In genomic region chr5:84417062-84417879, GRCm38 (mm10) we compare ENCODE assay signal across 8 mouse cellular contexts. TPM values are rescaled to one million over a fixed set of nuclear protein-coding genes. Genes with fewer than 3 reads are reported as not detected.
DNase-seq lines count a peak whose midpoint lies in the region; ATAC-seq and TF ChIP-seq lines count a peak whose summit lies in the region.

Gene Epha5 (minus strand): TSS chr5:84417382.

- peak within 1 kb of the TSS; percentile 72 for H3K9ac ChIP-seq in hindbrain, postnatal 0 days (replicated peaks; ENCODE audit: low read length)

- H3K4me2 ChIP-seq in hindbrain, postnatal 0 days (ENCODE audit: low read depth, low read length): peak within 1 kb of the TSS; percentile 78

- H3K27ac ChIP-seq in hindbrain, postnatal 0 days: peak within 1 kb of the TSS; percentile 86

- peak within 1 kb of the TSS; percentile 81 for H3K4me3 ChIP-seq in hindbrain, postnatal 0 days (ENCODE audit: low read length)

- H3K9me3 ChIP-seq in hindbrain, postnatal 0 days (ENCODE audit: low read length): no peaks in the 10 kb centered on the region

- WGBS in hindbrain, postnatal 0 days: under 1% methylated on average over 61 of the region's 67 CpGs

- H3K36me3 ChIP-seq in hindbrain, postnatal 0 days (ENCODE audit: insufficient read depth, low read length): no peaks in the 10 kb centered on the region

- peak; percentile 81 for ATAC-seq in frontal cortex, adult (ENCODE audit: low TSS enrichment)
- ATAC-seq in hindbrain, postnatal 0 days: peak; percentile 95
- no peak for ATAC-seq in inflammation-experienced regulatory T-cells, adult 6 months

- H3K27me3 ChIP-seq in hindbrain, postnatal 0 days (ENCODE audit: insufficient read depth, low read length): no peaks in the 10 kb centered on the region

- H3K4me1 ChIP-seq in hindbrain, postnatal 0 days (ENCODE audit: insufficient read depth, low read length): no peaks in the 10 kb centered on the region

- DNase-seq in adrenal gland, adult 2 months: peak; percentile 73
- DNase-seq in cerebellum, adult 9-10 months: peak; percentile 32
- DNase-seq in hindbrain, postnatal 0 days (ENCODE audit: low spot score): peak; percentile 90
- DNase-seq in left cerebral cortex, adult 8-10 months (ENCODE audit: low spot score in 2 of 2): peak; percentile 66 to 88
- DNase-seq in lung, postnatal 4 days: peak; percentile 44 to 69
- DNase-seq in right cerebral cortex, adult 18-20 months: peak; percentile 93

- peak; percentile 39 for TF ChIP-seq CTCF in hindbrain, postnatal 0 days (IDR thresholded peaks at IDR 0.05; ENCODE audit: low read depth)

RNA-seq across cellular contexts. Expression of gene Epha5, which starts in this region (rescaled TPM):
- total RNA-seq in adrenal gland, adult 2 months (2021): 1 to 10 TPM; 2.7 to 3.0 TPM
- polyA plus RNA-seq in adrenal gland, adult 2 months (2012; rRNA removed): 2.3 and 3.6 TPM in 2 replicates
- total RNA-seq in hindbrain, postnatal 0 days (2014; rRNA removed): 55.7 and 56.8 TPM in 2 replicates
- polyA plus RNA-seq in hindbrain, postnatal 0 days (2015; fragmentation: Nextera tagmentation; extraction: Ambion mirVana): 67.7 and 68.0 TPM in 2 replicates
- total RNA-seq in left cerebral cortex, adult 8-10 months (2022): 10 to 100 TPM; 81.1 to 92.7 (median 84.3) TPM
- polyA plus RNA-seq in inflammation-experienced regulatory T-cells, adult 6 months (2017; shearing (Covaris generic)): not detected

Comparison
In these comparisons a context has a peak if more than half of its experiments do, and no peak if none do; other contexts are left out.
1. RNA of gene Epha5 (total RNA-seq): 81.1 to 92.7 TPM in left cerebral cortex, adult 8-10 months and 55.7 to 56.8 TPM in hindbrain, postnatal 0 days; 2.7 to 3.0 TPM in adrenal gland, adult 2 months; every median in the first group is over 10 times any median in the second.
2. RNA of gene Epha5 (polyA plus RNA-seq): 67.7 to 68.0 TPM in hindbrain, postnatal 0 days; 2.3 to 3.6 TPM in adrenal gland, adult 2 months and not detected in inflammation-experienced regulatory T-cells, adult 6 months; every median in the first group is over 10 times any median in the second.
3. DNase-seq: peak in every context shown above with its lines; median percentile 93 in right cerebral cortex, adult 18-20 months; 90 in hindbrain, postnatal 0 days; 77 in left cerebral cortex, adult 8-10 months; 73 in adrenal gland, adult 2 months; 56 in lung, postnatal 4 days; 32 in cerebellum, adult 9-10 months.